Mouse (Mus musculus) hindbrain, postnatal 0 days (tissue): ENCODE measurements around the gene Col26a1. TPM values are rescaled to one million over a fixed set of nuclear protein-coding genes. Genes with fewer than 3 reads are reported as not detected.
A peak's percentile ranks its signal among the peaks of the same experiment; 100 is the strongest.

ENCODE experiments used
- ATAC-seq: fragments of 200-750 bp; cut with Nextera tagmentation; 2 replicates; pipeline ENCODE4 v1.8.0; 2017; ENCODE audit warnings: mild to moderate bottlenecking, moderate TSS enrichment, moderate library complexity
- DNase-seq: peaks from one replicate; pipeline ENCODE4 v3.0.0-alpha.2; 2015; ENCODE audit warnings: low spot score
- H3K27ac ChIP-seq: fragments of 300-500 bp; sonication (generic); 2 replicates; pipeline ENCODE4 v1.5.1; 2014; ENCODE audit warnings: mild to moderate bottlenecking
- H3K27me3 ChIP-seq: fragments of 300-500 bp; sonication (generic); 2 replicates; pipeline ENCODE4 v1.6.1; 2014; ENCODE audit warnings: low read length, mixed read lengths; ENCODE audit not compliant: insufficient read depth
- H3K36me3 ChIP-seq: fragments of 300-500 bp; sonication (generic); 2 replicates; pipeline ENCODE4 v1.6.1; 2014; ENCODE audit warnings: low read length, mixed read lengths; ENCODE audit not compliant: insufficient read depth
- H3K4me1 ChIP-seq: fragments of 300-500 bp; sonication (generic); 2 replicates; pipeline ENCODE4 v1.6.1; 2014; ENCODE audit warnings: antibody characterized with exemption, low read length, mixed read lengths; ENCODE audit not compliant: insufficient read depth
- H3K4me2 ChIP-seq: fragments of 300-500 bp; sonication (generic); 2 replicates; pipeline ENCODE4 v1.6.1; 2014; ENCODE audit warnings: low read depth, mild to moderate bottlenecking, low read length, moderate library complexity, mixed read lengths
- H3K4me3 ChIP-seq: fragments of 300-500 bp; sonication (generic); 2 replicates; pipeline ENCODE4 v1.5.1; 2014; ENCODE audit warnings: low read length
- H3K9ac ChIP-seq: fragments of 300-500 bp; sonication (generic); replicated peaks from 2 replicates; pipeline ENCODE4 v1.6.1; 2014; ENCODE audit warnings: mild to moderate bottlenecking, low read length, moderate library complexity, mixed read lengths
- H3K9me3 ChIP-seq: fragments of 300-500 bp; sonication (generic); 2 replicates; pipeline ENCODE4 v1.6.1; 2016; ENCODE audit warnings: low read length, mixed read lengths
- CTCF ChIP-seq: IDR thresholded peaks from 2 replicates; pipeline ENCODE4 v1.5.1; 2016; ENCODE audit warnings: antibody characterized with exemption, control low read depth, low read depth
- WGBS: fragments of 180-500 bp; shearing (Covaris S2); extraction: QIAGEN DNeasy Blood & Tissue Kit; methylation state at CpG from one replicate; pipeline ENCODE4 v1.1.7; 2014; 5-methylcytosine and 5-hydroxymethylcytosine counted together
- polyA plus RNA-seq: library from polyadenylated mRNA; unstranded; fragments of >200 nt; fragmentation: Nextera tagmentation; extraction: Ambion mirVana; gene quantifications from 2 replicates; pipeline ENCODE4 v1.2.1, GENCODE M21; 2015
- total RNA-seq: library from RNA; depleted of rRNA; stranded (reverse); fragments of >200 nt; gene quantifications from 2 replicates; pipeline ENCODE4 v1.2.3, GENCODE M21; 2014

Col26a1 gene
- total and polyA plus RNA-seq, 2 experiments from 2014 or later, result 35.6 to 56.6 TPM

DNA sequence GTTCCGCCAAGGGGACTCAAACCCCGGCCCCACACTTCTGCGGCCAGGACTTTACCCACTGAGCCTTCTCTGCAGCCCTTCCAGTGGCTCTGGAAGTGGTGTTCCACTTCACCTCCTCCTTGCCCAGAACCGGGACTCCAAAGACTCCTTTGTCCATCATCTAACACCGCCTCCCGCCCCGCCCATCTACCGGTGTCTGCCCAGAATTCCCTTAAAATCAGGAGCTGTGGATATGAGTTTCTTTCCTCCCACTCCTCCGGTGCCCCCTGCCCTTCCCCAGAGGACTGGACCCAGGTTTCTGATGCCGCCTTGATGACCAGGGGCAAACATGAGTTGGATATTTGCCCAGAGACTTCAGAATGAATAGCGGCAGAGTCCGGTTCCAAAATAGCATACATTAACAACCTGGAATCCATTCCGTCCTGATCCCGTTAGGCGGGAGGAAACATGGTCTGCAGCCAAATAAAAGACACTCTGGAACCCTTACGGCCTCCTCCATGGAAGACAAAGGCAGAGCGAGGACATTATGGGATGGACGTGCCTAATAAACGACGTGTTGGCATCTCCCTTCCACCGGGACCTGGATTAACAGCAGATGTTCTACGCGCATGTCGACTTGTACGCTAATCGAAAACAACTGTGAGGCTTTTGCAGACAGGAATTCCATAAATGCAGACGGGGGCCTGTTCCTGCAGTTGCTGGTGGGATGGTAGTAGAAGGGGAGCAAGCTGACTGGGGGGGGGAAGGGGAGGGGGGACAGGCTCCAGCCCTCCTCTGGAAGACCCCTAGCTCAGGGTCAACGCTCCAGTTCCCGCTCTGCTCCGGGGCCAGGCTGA lies 72.3 kb downstream of the Col26a1 start:
- Histone ChIP-seq H3K4me3 (0 out of 2 replicates have a peak overlapping the region, but pooled peaks have one; percentile 4), H3K27me3 (no peaks in the 10 kb centered on the region), H3K4me2 (peak overlapping the region; percentile 41), H3K4me1 (no peaks in the 10 kb centered on the region), H3K27ac (no peak overlapping the region), H3K9me3 (0 out of 2 replicates have a peak, but pooled peaks cover 3% of the 10 kb centered on the region), H3K9ac (no peak overlapping the region), H3K36me3 (no peaks in the 10 kb centered on the region)
- DNase-seq (peak; percentile 22), ATAC-seq (no peak)
- WGBS, result 49% methylated on average over 30 of the region's 30 CpGs
- no peak for TF ChIP-seq CTCF

DNA sequence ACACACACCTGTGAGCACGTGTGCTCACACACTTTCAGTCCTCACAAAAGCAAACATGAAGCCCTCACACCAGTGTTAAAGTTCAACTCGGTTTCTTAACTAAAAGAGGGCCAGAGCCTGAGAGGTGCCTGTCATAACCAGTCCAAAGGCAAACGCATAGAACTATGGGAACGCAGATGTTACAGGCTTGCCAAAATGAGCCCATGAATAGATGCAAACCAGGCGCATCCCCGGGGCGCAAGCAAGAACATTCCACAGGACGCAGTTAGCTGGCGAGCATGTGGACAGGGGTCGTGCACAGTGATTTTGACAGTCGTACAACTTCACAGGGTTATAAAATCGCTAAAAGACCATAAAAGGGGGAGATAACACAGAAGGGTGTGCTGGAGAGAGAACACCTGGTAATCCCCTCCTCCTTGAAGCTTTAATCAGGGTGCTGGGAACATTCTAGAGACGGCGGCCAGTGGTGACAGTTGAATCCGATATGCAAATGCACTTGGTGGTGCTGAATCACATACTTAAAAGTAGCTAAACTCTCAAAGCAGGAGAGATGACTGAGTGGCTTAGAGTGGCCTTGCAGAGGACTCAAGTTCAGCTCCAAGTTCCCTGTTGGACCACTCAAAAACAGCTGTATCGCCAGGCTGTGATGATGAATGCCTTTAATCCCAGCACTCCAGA lies 76.5 kb downstream of the Col26a1 start:
- Histone ChIP-seq H3K27me3 (no peaks in the 10 kb centered on the region), H3K4me1 (no peaks in the 10 kb centered on the region), H3K9ac (no peak overlapping the region), H3K27ac (no peak overlapping the region), H3K4me2 (no peak overlapping the region), H3K4me3 (no peak overlapping the region), H3K36me3 (no peaks in the 10 kb centered on the region), H3K9me3 (no peaks in the 10 kb centered on the region)
- ATAC-seq (no peak), DNase-seq (no peak)
- no peak for TF ChIP-seq CTCF
- 70% methylated on average over 16 of the region's 16 CpGs for WGBS

DNA sequence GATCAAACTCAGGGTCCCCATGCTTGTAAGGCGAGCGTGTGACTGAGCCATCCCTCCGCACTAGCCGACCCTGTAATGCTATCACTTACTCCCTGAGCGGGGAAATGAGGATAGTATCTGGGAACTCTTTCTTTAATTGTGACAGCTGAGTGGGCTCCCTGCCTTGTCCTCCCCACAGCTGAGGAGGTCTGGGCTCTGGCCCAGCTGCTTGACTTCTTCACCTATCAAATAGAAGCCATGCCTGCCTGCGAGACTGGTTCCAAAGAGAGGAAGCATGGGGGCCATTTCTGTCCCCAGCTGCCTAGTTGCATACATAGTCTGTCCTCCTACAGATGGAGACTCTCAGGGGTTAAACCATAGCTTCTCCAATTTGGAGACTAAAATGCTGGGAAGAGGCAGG lies 78.0 kb downstream of the Col26a1 start:
- no peak for ATAC-seq
- no peak for DNase-seq
- Histone ChIP-seq H3K4me3 (no peak overlapping the region), H3K4me1 (no peaks in the 10 kb centered on the region), H3K27me3 (no peaks in the 10 kb centered on the region), H3K9me3 (no peaks in the 10 kb centered on the region), H3K27ac (no peak overlapping the region), H3K9ac (no peak overlapping the region), H3K4me2 (no peak overlapping the region), H3K36me3 (no peaks in the 10 kb centered on the region)
- no peak for TF ChIP-seq CTCF
- WGBS, result 68% methylated on average over 6 of the region's 6 CpGs

DNA sequence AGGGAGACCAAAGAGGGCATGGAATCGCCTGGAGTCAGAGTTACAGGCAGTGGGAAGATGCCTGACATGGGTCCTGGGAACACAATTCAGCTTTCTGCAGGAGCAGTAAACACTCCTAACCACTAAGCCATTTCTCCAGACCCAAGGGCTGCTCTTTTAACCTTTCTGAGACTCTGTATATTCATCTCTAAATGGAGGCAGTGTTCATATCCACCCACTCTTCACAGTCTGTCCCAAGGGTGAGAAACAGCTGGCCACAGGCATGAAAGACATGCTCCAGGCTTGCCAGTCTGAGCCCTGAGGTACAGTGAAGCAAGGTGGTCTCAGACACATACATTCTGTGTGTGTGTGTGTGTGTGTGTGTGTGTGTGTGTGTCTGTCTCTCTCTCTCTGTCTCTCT lies 78.8 kb downstream of the Col26a1 start:
- no peak for TF ChIP-seq CTCF

DNA sequence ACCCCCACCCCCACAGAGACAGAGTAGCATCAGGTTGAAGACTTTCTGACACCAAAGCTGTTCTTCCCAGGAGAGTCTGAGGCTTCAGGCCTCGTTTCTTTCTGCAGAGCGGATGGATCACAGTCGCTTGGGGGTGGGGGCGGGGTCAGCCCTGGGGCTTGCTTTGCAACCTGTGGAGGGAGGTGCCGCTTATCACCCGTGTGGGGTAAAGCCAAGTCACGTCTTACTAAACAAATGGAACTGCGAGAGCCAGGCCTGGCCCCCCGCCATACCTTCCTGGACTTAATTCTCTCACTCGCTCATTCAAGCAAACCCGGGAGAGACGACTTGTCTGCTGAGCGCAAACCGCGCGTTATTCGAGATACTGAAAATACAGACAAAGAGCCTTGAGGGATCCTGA lies 80.3 kb downstream of the Col26a1 start:
- no peaks in the 10 kb centered on the region for H3K9me3 ChIP-seq
- no peak overlapping the region for H3K9ac ChIP-seq
- H3K4me1 ChIP-seq, result no peaks in the 10 kb centered on the region
- no peak for TF ChIP-seq CTCF
- H3K27ac ChIP-seq, result no peak overlapping the region
- WGBS, result 4% methylated on average over 17 of the region's 17 CpGs
- no peaks in the 10 kb centered on the region for H3K36me3 ChIP-seq
- no peaks in the 10 kb centered on the region for H3K27me3 ChIP-seq
- H3K4me3 ChIP-seq, result peak overlapping the region; percentile 10
- DNase-seq, result peak; percentile 42
- peak overlapping the region; percentile 49 for H3K4me2 ChIP-seq
- ATAC-seq, result peak; percentile 56; the same call in 1 of the 2 replicates

More for the DNA sequence above, 78.8 kb downstream of the Col26a1 start:
- WGBS, result 42% methylated on average over 1 of the region's 1 CpGs
- Histone ChIP-seq H3K27me3 (no peaks in the 10 kb centered on the region), H3K4me1 (no peaks in the 10 kb centered on the region), H3K9ac (no peak overlapping the region), H3K27ac (no peak overlapping the region), H3K9me3 (no peaks in the 10 kb centered on the region), H3K36me3 (no peaks in the 10 kb centered on the region), H3K4me2 (no peak overlapping the region), H3K4me3 (no peak overlapping the region)
- no peak for DNase-seq
- ATAC-seq, result no peak

DNA sequence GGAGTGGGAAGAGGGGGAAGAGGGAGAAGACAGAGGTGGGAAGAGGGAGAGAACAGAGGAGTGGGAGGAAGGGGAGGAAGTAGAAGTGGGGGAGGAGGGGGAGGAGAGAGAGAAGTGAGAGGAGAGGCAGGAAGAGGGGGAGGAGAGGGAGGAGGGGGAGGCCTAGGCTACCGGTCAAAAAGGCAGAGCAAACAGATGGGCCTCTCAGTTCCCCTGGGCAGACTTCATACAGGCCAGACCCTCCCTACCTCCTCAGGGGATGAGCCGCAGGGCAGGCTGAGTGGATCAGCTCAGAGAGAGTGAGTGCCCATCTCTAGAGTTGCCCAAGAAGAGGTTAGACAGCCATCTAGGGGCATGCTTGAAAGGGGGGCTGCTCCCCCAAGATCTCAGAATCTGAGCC lies 86.1 kb downstream of the Col26a1 start:
- no peak for ATAC-seq
- no peak for TF ChIP-seq CTCF
- H3K27me3 ChIP-seq, result no peaks in the 10 kb centered on the region
- no peaks in the 10 kb centered on the region for H3K9me3 ChIP-seq
- 27% methylated on average over 2 of the region's 2 CpGs for WGBS
- H3K4me3 ChIP-seq, result no peak overlapping the region
- no peak for DNase-seq
- no peaks in the 10 kb centered on the region for H3K4me1 ChIP-seq
- no peaks in the 10 kb centered on the region for H3K36me3 ChIP-seq
- H3K9ac ChIP-seq, result no peak overlapping the region
- no peak overlapping the region for H3K4me2 ChIP-seq
- no peak overlapping the region for H3K27ac ChIP-seq

DNA sequence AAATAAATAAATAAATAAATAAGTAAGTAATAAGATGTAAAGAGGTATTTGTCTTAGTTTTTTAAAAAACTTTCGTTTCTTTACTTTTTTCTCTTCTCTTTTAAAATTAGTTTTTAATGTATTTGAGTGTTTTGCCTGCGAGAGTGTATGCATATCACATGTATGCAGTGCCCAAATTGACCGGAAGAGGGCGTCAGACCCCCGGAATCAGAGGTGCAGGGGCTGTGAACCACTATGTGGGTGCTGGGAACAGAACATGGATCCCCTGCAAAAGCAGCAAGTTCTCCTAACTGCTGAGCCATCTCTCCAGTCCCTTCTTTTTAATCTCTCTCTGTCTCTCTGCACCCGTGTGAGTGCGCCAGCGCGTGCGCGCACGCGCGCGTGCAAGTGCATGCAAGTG lies 89.2 kb downstream of the Col26a1 start:
- no peak for TF ChIP-seq CTCF
- Histone ChIP-seq H3K36me3 (no peaks in the 10 kb centered on the region), H3K4me1 (no peaks in the 10 kb centered on the region), H3K9ac (no peak overlapping the region), H3K27me3 (no peaks in the 10 kb centered on the region), H3K4me2 (no peak overlapping the region), H3K9me3 (no peaks in the 10 kb centered on the region), H3K27ac (no peak overlapping the region), H3K4me3 (no peak overlapping the region)
- ATAC-seq, result no peak
- 91% methylated on average over 15 of the region's 15 CpGs for WGBS
- DNase-seq, result no peak
